Mouse (Mus musculus) kidney, adult 2 months (tissue): ENCODE data around the gene Zfp651.

ENCODE experiments used
- CTCF ChIP-seq: fragments of 200-500 bp; conservative IDR thresholded peaks from 2 replicates; pipeline ENCODE4 v1.5.1; 2011; ENCODE audit warnings: low read depth, mild to moderate bottlenecking, control low read depth, low read length, moderate library complexity, mixed read lengths; ENCODE audit not compliant: insufficient read depth, insufficient read length
- POLR2A ChIP-seq: fragments of 200-500 bp; IDR thresholded peaks from one replicate; pipeline ENCODE4 v1.6.1; 2011; ENCODE audit warnings: low read depth, low read length, control low read depth

DNA sequence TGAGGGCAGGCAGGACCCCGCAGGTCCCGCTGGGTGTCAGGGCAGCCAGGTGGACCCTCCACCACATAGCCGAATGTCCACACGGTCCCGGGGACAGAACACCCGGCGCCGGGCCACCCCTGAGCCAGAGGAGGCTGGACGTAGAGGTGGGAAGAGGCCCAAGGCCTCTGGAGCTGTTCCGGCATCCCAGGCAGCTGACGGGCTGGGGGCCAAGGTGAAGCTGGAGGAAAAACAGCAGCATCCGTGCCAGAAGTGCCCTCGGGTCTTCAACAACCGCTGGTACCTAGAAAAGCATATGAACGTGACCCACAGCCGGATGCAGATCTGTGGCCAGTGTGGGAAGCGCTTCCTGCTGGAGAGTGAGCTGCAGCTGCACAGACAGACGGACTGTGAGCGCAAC, 4.6 kb downstream of the Zfp651 start:
- TF ChIP-seq CTCF (no peak), POLR2A (no peak)
